In genomic region chr7:44603186-44603855, GRCm38 (mm10) we compare ENCODE assay signal across 8 mouse cellular contexts. TPM values are rescaled to one million over a fixed set of nuclear protein-coding genes. Genes with fewer than 3 reads are reported as not detected.
A peak's percentile ranks its signal among the peaks of the same experiment; 100 is the strongest.
DNase-seq lines count a peak whose midpoint lies in the region; ATAC-seq and TF ChIP-seq lines count a peak whose summit lies in the region.

No protein-coding gene starts in this region.

- H3K4me2 ChIP-seq in kidney, postnatal 0 days (ENCODE audit: low read length) = peak overlapping the region; percentile 50; the same call in 1 of the 2 replicates
- peak overlapping the region; percentile 50 for H3K4me2 ChIP-seq in hindbrain, embryonic 14.5 days (replicated peaks)
- H3K4me2 ChIP-seq in neural tube, embryonic 13.5 days = peak overlapping the region; percentile 53

- no peaks in the 10 kb centered on the region for H3K9me3 ChIP-seq in kidney, postnatal 0 days (replicated peaks; ENCODE audit: low read length)
- no peaks in the 10 kb centered on the region for H3K9me3 ChIP-seq in hindbrain, embryonic 14.5 days (ENCODE audit: control insufficient read depth, low read length)
- H3K9me3 ChIP-seq in neural tube, embryonic 13.5 days = no peaks in the 10 kb centered on the region

- WGBS in kidney, postnatal 0 days = 1% methylated on average over 20 of the region's 20 CpGs
- WGBS in hindbrain, embryonic 14.5 days = 4% methylated on average over 20 of the region's 20 CpGs
- WGBS in neural tube, embryonic 13.5 days = 3% methylated on average over 20 of the region's 20 CpGs

- H3K4me1 ChIP-seq in kidney, postnatal 0 days (replicated peaks; ENCODE audit: insufficient read depth, low read length) = 0 out of 2 replicates have a peak, but pooled peaks cover 4% of the 10 kb centered on the region
- no peaks in the 10 kb centered on the region; the same call in 1 of the 2 replicates for H3K4me1 ChIP-seq in hindbrain, embryonic 14.5 days (replicated peaks; ENCODE audit: control insufficient read depth, insufficient read depth, low read length)
- peaks cover 35% of the 10 kb centered on the region for H3K4me1 ChIP-seq in neural tube, embryonic 13.5 days (replicated peaks)

- no peak for ATAC-seq in kidney, postnatal 0 days (replicated peaks; ENCODE audit: low FRiP score, low read depth)
- ATAC-seq in hindbrain, embryonic 14.5 days (ENCODE audit: low FRiP score) = no peak
- 0 out of 2 replicates have a peak, but pooled peaks have one; percentile 17 for ATAC-seq in neural tube, embryonic 13.5 days (ENCODE audit: low read depth)

- peaks cover 25% of the 10 kb centered on the region for H3K27me3 ChIP-seq in kidney, postnatal 0 days (ENCODE audit: insufficient read depth, low read length)
- H3K27me3 ChIP-seq in hindbrain, embryonic 14.5 days (ENCODE audit: control insufficient read depth, insufficient read depth, low read length) = peaks cover 56% of the 10 kb centered on the region
- peaks cover 62% of the 10 kb centered on the region for H3K27me3 ChIP-seq in neural tube, embryonic 13.5 days

- DNase-seq in kidney, postnatal 0 days (ENCODE audit: low spot score) = no peak
- DNase-seq in kidney, postnatal 4 days = no peak
- DNase-seq in cerebellum, adult 9-11 months = peak; percentile 62
- no peak for DNase-seq in hindbrain, embryonic 14.5 days (ENCODE audit: low spot score)
- no peak for DNase-seq in layer of hippocampus, postnatal 25 days (ENCODE audit: extremely low spot score in 1 of 2, low spot score in 1 of 2)
- no peak for DNase-seq in retina, postnatal 1 day
- DNase-seq in adrenal gland, adult 2 months = no peak

- no peak for TF ChIP-seq CTCF in kidney, postnatal 0 days (IDR thresholded peaks at IDR 0.05; ENCODE audit: low read depth)

- no peak overlapping the region for H3K9ac ChIP-seq in kidney, postnatal 0 days (ENCODE audit: low read depth, low read length)
- no peak overlapping the region for H3K9ac ChIP-seq in hindbrain, embryonic 14.5 days
- no peak overlapping the region for H3K9ac ChIP-seq in neural tube, embryonic 13.5 days

- no peak overlapping the region for H3K27ac ChIP-seq in kidney, postnatal 0 days
- H3K27ac ChIP-seq in hindbrain, embryonic 14.5 days = no peak overlapping the region
- H3K27ac ChIP-seq in neural tube, embryonic 13.5 days (replicated peaks) = no peak overlapping the region

- H3K36me3 ChIP-seq in kidney, postnatal 0 days (ENCODE audit: insufficient read depth, low read length) = no peaks in the 10 kb centered on the region
- H3K36me3 ChIP-seq in hindbrain, embryonic 14.5 days (replicated peaks; ENCODE audit: control insufficient read depth, insufficient read depth) = no peaks in the 10 kb centered on the region
- no peaks in the 10 kb centered on the region for H3K36me3 ChIP-seq in neural tube, embryonic 13.5 days

- H3K4me3 ChIP-seq in kidney, postnatal 0 days (replicated peaks; ENCODE audit: low read depth, low read length) = no peak overlapping the region
- H3K4me3 ChIP-seq in hindbrain, embryonic 14.5 days (replicated peaks; ENCODE audit: low read length) = no peak overlapping the region
- H3K4me3 ChIP-seq in neural tube, embryonic 13.5 days = no peak overlapping the region; the same call in 1 of the 2 replicates

RNA-seq across cellular contexts. Expression of gene Kcnc3, which starts 12.9 kb away (rescaled TPM):
- polyA plus RNA-seq in kidney, postnatal 0 days (2015; fragmentation: Nextera tagmentation; extraction: Ambion mirVana) = 0.26 and 0.30 TPM in 2 replicates
- polyA plus RNA-seq in hindbrain, embryonic 14.5 days (2014; fragmentation: Nextera tagmentation; extraction: Ambion mirVana) = 7.2 and 8.6 TPM in 2 replicates
- polyA plus RNA-seq in neural tube, embryonic 13.5 days (2015; fragmentation: Nextera tagmentation; extraction: Ambion mirVana) = 4.7 and 5.2 TPM in 2 replicates
- 100 to 1,000 TPM; 167 to 190 TPM for total RNA-seq in layer of hippocampus, postnatal 25 days (2021)
- 1 to 10 TPM; 4.4 to 4.8 TPM for total RNA-seq in adrenal gland, adult 2 months (2021)
- 7.2 and 8.8 TPM in 2 replicates for polyA plus RNA-seq in adrenal gland, adult 2 months (2012; rRNA removed)

RNA-seq across cellular contexts. Expression of gene Napsa, which starts 31.1 kb away (rescaled TPM):
- polyA plus RNA-seq in kidney, postnatal 0 days (2015; fragmentation: Nextera tagmentation; extraction: Ambion mirVana) = 376 and 408 TPM in 2 replicates
- polyA plus RNA-seq in hindbrain, embryonic 14.5 days (2014; fragmentation: Nextera tagmentation; extraction: Ambion mirVana) = 0.81 and 1.0 TPM in 2 replicates
- 1.2 and 1.6 TPM in 2 replicates for polyA plus RNA-seq in neural tube, embryonic 13.5 days (2015; fragmentation: Nextera tagmentation; extraction: Ambion mirVana)
- total RNA-seq in layer of hippocampus, postnatal 25 days (2021) = not detected
- total RNA-seq in adrenal gland, adult 2 months (2021) = 1 to 10 TPM in 1 of 2 experiments, under 1 TPM in 1; 0.55 to 1.3 TPM
- polyA plus RNA-seq in adrenal gland, adult 2 months (2012; rRNA removed) = 2.2 TPM in 2 replicates

RNA-seq across cellular contexts. Expression of gene Nr1h2, which starts 49.6 kb away (rescaled TPM):
- 80.6 and 83.0 TPM in 2 replicates for polyA plus RNA-seq in kidney, postnatal 0 days (2015; fragmentation: Nextera tagmentation; extraction: Ambion mirVana)
- polyA plus RNA-seq in hindbrain, embryonic 14.5 days (2014; fragmentation: Nextera tagmentation; extraction: Ambion mirVana) = 50.7 and 53.6 TPM in 2 replicates
- 60.1 and 65.2 TPM in 2 replicates for polyA plus RNA-seq in neural tube, embryonic 13.5 days (2015; fragmentation: Nextera tagmentation; extraction: Ambion mirVana)
- 10 to 100 TPM; 60.6 to 66.3 TPM for total RNA-seq in layer of hippocampus, postnatal 25 days (2021)
- 100 to 1,000 TPM; 106 to 125 TPM for total RNA-seq in adrenal gland, adult 2 months (2021)
- polyA plus RNA-seq in adrenal gland, adult 2 months (2012; rRNA removed) = 305 and 306 TPM in 2 replicates

RNA-seq across cellular contexts. Expression of gene Pold1, which starts 54.7 kb away (rescaled TPM):
- 38.0 and 45.9 TPM in 2 replicates for polyA plus RNA-seq in kidney, postnatal 0 days (2015; fragmentation: Nextera tagmentation; extraction: Ambion mirVana)
- 14.0 and 17.9 TPM in 2 replicates for polyA plus RNA-seq in hindbrain, embryonic 14.5 days (2014; fragmentation: Nextera tagmentation; extraction: Ambion mirVana)
- polyA plus RNA-seq in neural tube, embryonic 13.5 days (2015; fragmentation: Nextera tagmentation; extraction: Ambion mirVana) = 22.5 and 22.7 TPM in 2 replicates
- total RNA-seq in layer of hippocampus, postnatal 25 days (2021) = 1 to 10 TPM; 7.3 to 8.9 TPM
- 10 to 100 TPM in 1 of 2 experiments, 1 to 10 TPM in 1; 8.0 to 17.3 TPM for total RNA-seq in adrenal gland, adult 2 months (2021)
- 27.3 and 31.0 TPM in 2 replicates for polyA plus RNA-seq in adrenal gland, adult 2 months (2012; rRNA removed)

Comparison
In these comparisons a context has a peak if more than half of its experiments do, and no peak if none do; other contexts are left out.
1. RNA of gene Napsa, which starts 31.1 kb away (polyA plus RNA-seq): 376 to 408 TPM in kidney, postnatal 0 days; 2.2 TPM in adrenal gland, adult 2 months, 1.2 to 1.6 TPM in neural tube, embryonic 13.5 days and 0.81 to 1.0 TPM in hindbrain, embryonic 14.5 days; every median in the first group is over 100 times any median in the second.
2. Peak in every context shown above with its lines, with median percentiles within 50 percentile points of each other: H3K4me2 ChIP-seq.